ENCODE assay signal across 8 mouse cellular contexts in the genomic region with DNA sequence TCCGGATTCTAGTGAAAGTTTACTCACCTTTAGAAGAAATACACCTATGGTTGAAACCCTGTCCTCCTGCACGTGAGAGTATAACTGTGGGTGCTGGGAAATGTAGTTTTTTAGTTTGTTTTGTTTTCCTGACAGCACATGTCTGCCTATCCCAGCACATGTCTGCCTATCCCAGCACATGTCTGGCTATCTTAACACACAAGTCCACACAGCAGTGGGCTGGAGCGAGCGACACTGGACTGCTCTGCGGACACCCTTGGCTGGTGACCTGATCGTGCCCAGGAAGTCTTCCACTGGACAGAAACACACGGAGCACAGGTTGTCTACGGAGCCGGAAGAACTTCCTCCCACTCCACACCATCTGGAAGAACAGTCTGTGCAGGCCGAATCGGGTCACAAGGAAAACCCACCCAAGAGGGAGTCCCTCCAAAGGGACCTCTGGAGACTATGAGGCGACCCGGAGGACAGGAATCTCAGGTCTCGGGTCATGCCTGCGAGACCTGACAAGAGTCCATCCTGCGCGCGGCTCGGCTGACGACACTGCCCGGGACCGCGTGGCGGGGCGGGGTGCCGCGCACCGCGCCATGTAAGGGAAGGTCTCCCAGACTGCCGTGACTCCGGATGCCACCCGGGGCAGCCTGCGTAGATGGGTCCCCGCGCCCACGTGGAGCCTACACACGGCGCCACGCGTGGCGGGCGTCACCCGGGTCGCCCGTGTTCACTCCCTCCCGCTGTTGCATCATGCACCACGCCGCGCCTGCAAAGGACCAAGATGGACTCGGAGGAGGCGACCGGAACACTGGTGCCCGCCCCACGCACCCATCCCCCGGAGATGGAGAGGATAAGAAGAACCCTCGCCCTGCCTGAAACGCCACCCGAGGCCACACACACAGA. TPM values are rescaled to one million over a fixed set of nuclear protein-coding genes. Genes with fewer than 3 reads are reported as not detected.
A peak's percentile ranks its signal among the peaks of the same experiment; 100 is the strongest.
DNase-seq lines count a peak whose midpoint lies in the region; ATAC-seq and TF ChIP-seq lines count a peak whose summit lies in the region.

No protein-coding gene starts in this region.

- peak overlapping the region; percentile 62 for H3K4me3 ChIP-seq in intestine, postnatal 0 days (ENCODE audit: low read depth, low read length)
- H3K4me3 ChIP-seq in liver, embryonic 12.5 days, result peak overlapping the region; percentile 90
- peak overlapping the region; percentile 88 for H3K4me3 ChIP-seq in testis, adult 2 months (ENCODE audit: control insufficient read depth, low read depth, low read length)

- no peak; the same call in 1 of the 2 replicates for TF ChIP-seq CTCF in intestine, postnatal 0 days (IDR thresholded peaks at IDR 0.05; ENCODE audit: low read depth)
- no peak for TF ChIP-seq CTCF in testis, adult 2 months (IDR thresholded peaks at IDR 0.05; ENCODE audit: control insufficient read depth, insufficient read depth, insufficient replicate concordance, low read depth, low read length)

- H3K4me2 ChIP-seq in intestine, postnatal 0 days (replicated peaks; ENCODE audit: low read depth), result peak overlapping the region; percentile 96
- peak overlapping the region; percentile 97 for H3K4me2 ChIP-seq in liver, embryonic 12.5 days

- peak overlapping the region; percentile 66 for H3K9ac ChIP-seq in intestine, postnatal 0 days (ENCODE audit: low read depth, low read length)
- peak overlapping the region; percentile 93 for H3K9ac ChIP-seq in liver, embryonic 12.5 days

- H3K27ac ChIP-seq in intestine, postnatal 0 days (ENCODE audit: low read depth, low read length), result peak overlapping the region; percentile 90
- peak overlapping the region; percentile 89 for H3K27ac ChIP-seq in liver, embryonic 12.5 days
- peak overlapping the region; percentile 80 for H3K27ac ChIP-seq in testis, adult 2 months (ENCODE audit: control insufficient read depth, insufficient read depth, low read depth, low read length)

- no peaks in the 10 kb centered on the region for H3K4me1 ChIP-seq in intestine, postnatal 0 days (replicated peaks; ENCODE audit: control insufficient read depth, insufficient read depth, low read length)
- peaks cover 29% of the 10 kb centered on the region for H3K4me1 ChIP-seq in liver, embryonic 12.5 days
- H3K4me1 ChIP-seq in testis, adult 2 months (ENCODE audit: control insufficient read depth, insufficient read depth, low read length), result peaks cover 15% of the 10 kb centered on the region

- no peak for TF ChIP-seq POLR2A in testis, adult 2 months (IDR thresholded peaks at IDR 0.05; ENCODE audit: control insufficient read depth, low read depth, low read length)

- under 1% methylated on average over 58 of the region's 58 CpGs for WGBS in intestine, postnatal 0 days
- WGBS in liver, embryonic 12.5 days (ENCODE audit: insufficient replicate concordance), result 1% methylated on average over 58 of the region's 58 CpGs

- ATAC-seq in intestine, postnatal 0 days, result peak; percentile 79
- peak; percentile 69 for ATAC-seq in liver, embryonic 12.5 days
- peak; percentile 76 for ATAC-seq in monocyte, adult 5-6 weeks (replicated peaks; ENCODE audit: insufficient number of reproducible peaks, low FRiP score, low TSS enrichment, poor library complexity, severe bottlenecking)

- no peaks in the 10 kb centered on the region for H3K9me3 ChIP-seq in intestine, postnatal 0 days (ENCODE audit: control insufficient read depth)
- H3K9me3 ChIP-seq in liver, embryonic 12.5 days (replicated peaks), result no peaks in the 10 kb centered on the region

- H3K36me3 ChIP-seq in intestine, postnatal 0 days (ENCODE audit: control insufficient read depth, insufficient read depth), result no peaks in the 10 kb centered on the region; the same call in 1 of the 2 replicates
- peaks cover 27% of the 10 kb centered on the region for H3K36me3 ChIP-seq in liver, embryonic 12.5 days
- no peaks in the 10 kb centered on the region for H3K36me3 ChIP-seq in testis, adult 2 months (ENCODE audit: control insufficient read depth, insufficient read depth, low read length)

- no peaks in the 10 kb centered on the region for H3K27me3 ChIP-seq in intestine, postnatal 0 days (replicated peaks; ENCODE audit: control insufficient read depth, insufficient read depth, low read length)
- peaks cover 11% of the 10 kb centered on the region; the same call in 1 of the 2 replicates for H3K27me3 ChIP-seq in liver, embryonic 12.5 days (replicated peaks)
- H3K27me3 ChIP-seq in testis, adult 2 months (ENCODE audit: control insufficient read depth, insufficient read depth, low read length), result no peaks in the 10 kb centered on the region

- DNase-seq in left cerebral cortex, adult 18-20 months (ENCODE audit: low spot score in 2 of 2), result peak; percentile 40 to 47
- DNase-seq in left cerebral cortex, postnatal 36 days (ENCODE audit: low spot score in 2 of 2), result no peak
- DNase-seq in cerebellum, postnatal 36 days, result peak; percentile 45 to 47
- peak; percentile 17 to 51 for DNase-seq in gastrocnemius, postnatal 4 days (ENCODE audit: low spot score in 2 of 2)

- intact Hi-C loops in left cerebral cortex, postnatal 36 days (cut with DNase I), result loop anchor here (5.0 kb wide), 1 partner anchor 153 kb away; the partner anchor contains the start of gene Ubl3

RNA-seq across cellular contexts. Expression of gene Slc7a1, which starts 0.7 kb away (rescaled TPM):
- total RNA-seq in left cerebral cortex, adult 18-20 months (2021), result 10 to 100 TPM; 27.6 to 29.3 TPM
- 10 to 100 TPM; 28.1 to 28.5 TPM for total RNA-seq in left cerebral cortex, postnatal 36 days (2021)
- 10 to 100 TPM; 16.9 to 17.2 TPM for total RNA-seq in gastrocnemius, postnatal 4 days (2021)
- 10.8 and 11.7 TPM in 2 replicates for polyA plus RNA-seq in intestine, postnatal 0 days (2015; fragmentation: Nextera tagmentation; extraction: Ambion mirVana)
- 28.8 and 30.2 TPM in 2 replicates for polyA plus RNA-seq in liver, embryonic 12.5 days (2016; fragmentation: Nextera tagmentation; extraction: Ambion mirVana)
- total RNA-seq in monocyte, adult 5-6 weeks (2017), result 18.7 to 39.0 TPM (median 26.6 TPM) in 3 replicates
- 8.9 and 10.5 TPM in 2 replicates for polyA plus RNA-seq in testis, adult 2 months (2012; rRNA removed)

Comparison
In these comparisons a context has a peak if more than half of its experiments do, and no peak if none do; other contexts are left out.
1. DNase-seq: peak in left cerebral cortex, adult 18-20 months (2 of 2), cerebellum, postnatal 36 days (2 of 2) and gastrocnemius, postnatal 4 days (2 of 2); none in left cerebral cortex, postnatal 36 days (0 of 2).
2. Peak in every context shown above with its lines, with median percentiles within 50 percentile points of each other: ATAC-seq, H3K27ac ChIP-seq and H3K4me3 ChIP-seq.